Mouse (Mus musculus) hindbrain, embryonic 15.5 days (tissue): ENCODE measurements at regions not wholly inside any gene's neighbourhood (a gene's known extent, or its start where the extent isn't known, plus 50 kb on each side); places are given as distances from the start of the nearest gene placed in this dataset.
A peak's percentile ranks its signal among the peaks of the same experiment; 100 is the strongest.

ENCODE experiments used
- ATAC-seq: fragments of 200-750 bp; cut with Nextera tagmentation; 2 replicates; pipeline ENCODE4 v1.8.0; 2017; ENCODE audit warnings: low read depth, moderate number of reproducible peaks, moderate TSS enrichment; ENCODE audit not compliant: low FRiP score
- H3K27ac ChIP-seq: fragments of 300-500 bp; sonication (generic); replicated peaks from 2 replicates; pipeline ENCODE4 v1.5.1; 2015; ENCODE audit warnings: mild to moderate bottlenecking, inconsistent platforms
- H3K27me3 ChIP-seq: fragments of 300-500 bp; sonication (generic); 2 replicates; pipeline ENCODE4 v1.6.1; 2015; ENCODE audit warnings: control low read depth, inconsistent platforms
- H3K36me3 ChIP-seq: fragments of 300-500 bp; sonication (generic); 2 replicates; pipeline ENCODE4 v1.6.1; 2015; ENCODE audit warnings: control low read depth, inconsistent platforms
- H3K4me1 ChIP-seq: fragments of 300-500 bp; sonication (generic); replicated peaks from 2 replicates; pipeline ENCODE4 v1.6.1; 2015; ENCODE audit warnings: control low read depth, inconsistent platforms
- H3K4me2 ChIP-seq: fragments of 300-500 bp; sonication (generic); 2 replicates; pipeline ENCODE4 v1.6.1; 2015; ENCODE audit warnings: moderate library complexity, mild to moderate bottlenecking, inconsistent platforms
- H3K4me3 ChIP-seq: fragments of 300-500 bp; sonication (generic); 2 replicates; pipeline ENCODE4 v1.5.1; 2015; ENCODE audit warnings: mild to moderate bottlenecking, inconsistent platforms
- H3K9ac ChIP-seq: fragments of 300-500 bp; sonication (generic); 2 replicates; pipeline ENCODE4 v1.6.1; 2015; ENCODE audit warnings: inconsistent platforms
- H3K9me3 ChIP-seq: fragments of 300-500 bp; sonication (generic); 2 replicates; pipeline ENCODE4 v1.6.1; 2016; ENCODE audit warnings: control low read depth, inconsistent platforms
- WGBS: fragments of 180-500 bp; shearing (Covaris S2); methylation state at CpG from one replicate; pipeline ENCODE4 v1.1.7; 2015; 5-methylcytosine and 5-hydroxymethylcytosine counted together

GRCm38 (mm10) chr8:97389651-97390050 is 1501.3 kb upstream of the Got2 start:
- H3K27ac ChIP-seq: no peak overlapping the region
- no peak; the same call in 1 of the 2 replicates for ATAC-seq
- H3K4me2 ChIP-seq: peak overlapping the region; percentile 23; the same call in 1 of the 2 replicates
- H3K27me3 ChIP-seq: no peaks in the 10 kb centered on the region
- H3K4me1 ChIP-seq: 0 out of 2 replicates have a peak, but pooled peaks cover 3% of the 10 kb centered on the region
- no peaks in the 10 kb centered on the region for H3K36me3 ChIP-seq
- no peak overlapping the region for H3K4me3 ChIP-seq
- H3K9me3 ChIP-seq: no peaks in the 10 kb centered on the region
- H3K9ac ChIP-seq: no peak overlapping the region
- WGBS: 5% methylated on average over 7 of the region's 7 CpGs

- H3K4me1 ChIP-seq: 0 out of 2 replicates have a peak, but pooled peaks cover 3% of the 10 kb centered on the region
- ATAC-seq: no peak
These were observed 1500.8 kb upstream of the Got2 start for GRCm38 (mm10) chr8:97389149-97389548.

DNA sequence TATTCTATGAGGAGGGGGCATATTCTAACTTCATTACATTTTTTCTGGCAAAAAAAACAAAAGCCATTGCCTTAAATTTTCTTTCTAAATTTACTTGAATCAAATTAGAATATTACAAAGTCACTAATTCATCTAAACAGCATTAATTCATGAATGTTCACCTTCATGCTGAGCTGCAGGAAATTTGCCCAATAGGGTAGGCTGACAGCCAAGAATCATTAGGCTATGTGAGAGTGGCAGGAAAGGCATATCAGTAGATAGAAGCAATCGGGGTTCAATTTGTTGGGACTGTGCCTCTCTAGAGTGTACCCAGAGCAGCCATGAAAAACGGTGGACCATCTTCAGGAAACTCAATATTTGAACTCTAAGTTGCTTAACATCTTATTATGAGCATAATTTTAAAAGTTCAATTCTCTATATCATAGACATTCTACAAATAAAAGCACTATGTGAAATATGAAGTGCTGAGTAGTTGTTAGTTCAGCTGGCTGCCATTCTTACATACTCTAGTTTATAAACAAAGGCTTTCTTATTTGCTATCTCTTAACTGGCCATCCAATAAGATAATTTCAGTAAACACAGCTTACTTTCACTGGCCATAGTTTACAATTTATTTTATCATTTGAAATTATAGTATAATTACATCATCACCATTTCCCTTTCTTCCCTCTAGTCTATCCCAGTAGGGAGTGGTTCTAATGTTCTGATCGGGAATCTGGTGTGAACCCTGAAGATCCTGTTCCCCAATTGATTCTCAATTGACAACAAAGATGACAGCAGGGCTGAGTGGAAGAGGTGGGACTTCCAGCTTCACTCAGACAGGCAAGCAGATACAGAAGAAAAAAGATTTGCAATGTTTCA is 1486.8 kb upstream of the Got2 start:
- Histone ChIP-seq H3K4me1 (no peaks in the 10 kb centered on the region), H3K9ac (no peak overlapping the region), H3K4me3 (no peak overlapping the region), H3K27ac (no peak overlapping the region), H3K9me3 (no peaks in the 10 kb centered on the region), H3K27me3 (no peaks in the 10 kb centered on the region), H3K36me3 (no peaks in the 10 kb centered on the region), H3K4me2 (no peak overlapping the region)
- 82% methylated on average over 3 of the region's 3 CpGs for WGBS
- ATAC-seq: no peak

More at GRCm38 (mm10) chr8:97389149-97389548, 1500.8 kb upstream of the Got2 start:
- Histone ChIP-seq H3K27ac (no peak overlapping the region), H3K9ac (no peak overlapping the region), H3K9me3 (no peaks in the 10 kb centered on the region), H3K36me3 (no peaks in the 10 kb centered on the region), H3K4me2 (no peak overlapping the region), H3K4me3 (no peak overlapping the region), H3K27me3 (no peaks in the 10 kb centered on the region)
- 21% methylated on average over 2 of the region's 2 CpGs for WGBS

GRCm38 (mm10) chr8:97346630-97347029 is 1458.3 kb upstream of the Got2 start:
- no peak overlapping the region for H3K4me3 ChIP-seq
- WGBS: 85% methylated on average over 6 of the region's 6 CpGs
- H3K36me3 ChIP-seq: no peaks in the 10 kb centered on the region
- H3K27ac ChIP-seq: no peak overlapping the region
- no peak overlapping the region for H3K9ac ChIP-seq
- H3K27me3 ChIP-seq: no peaks in the 10 kb centered on the region
- no peaks in the 10 kb centered on the region for H3K4me1 ChIP-seq
- no peak overlapping the region for H3K4me2 ChIP-seq
- ATAC-seq: no peak
- no peaks in the 10 kb centered on the region for H3K9me3 ChIP-seq

DNA sequence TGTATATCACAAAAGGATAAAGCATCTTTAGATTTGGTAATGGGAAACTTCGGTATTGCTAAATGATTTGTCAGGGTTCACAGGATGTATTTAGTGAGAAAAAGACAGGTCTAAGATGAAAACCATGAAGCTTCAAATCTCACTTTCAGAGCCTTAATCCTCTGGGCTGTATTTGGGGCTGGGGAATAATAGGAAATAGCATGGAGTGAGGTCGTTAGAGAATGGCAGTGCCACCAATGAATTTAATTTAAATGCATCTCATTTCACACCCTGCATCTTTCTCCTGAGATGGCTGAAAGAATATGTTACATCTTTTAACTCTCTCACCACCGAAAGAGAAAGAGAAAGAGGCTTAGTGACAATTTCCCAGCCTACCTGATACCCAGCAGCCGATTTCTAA is 1427.2 kb upstream of the Got2 start:
- WGBS: 56% methylated on average over 4 of the region's 4 CpGs

GRCm38 (mm10) chr8:97308304-97308703 is 1420.0 kb upstream of the Got2 start:
- no peak overlapping the region for H3K4me2 ChIP-seq
- no peak overlapping the region for H3K4me3 ChIP-seq
- no peak for ATAC-seq
- WGBS: 55% methylated on average over 7 of the region's 7 CpGs
- no peaks in the 10 kb centered on the region for H3K9me3 ChIP-seq
- no peaks in the 10 kb centered on the region for H3K4me1 ChIP-seq
- no peaks in the 10 kb centered on the region for H3K36me3 ChIP-seq
- no peaks in the 10 kb centered on the region for H3K27me3 ChIP-seq
- H3K9ac ChIP-seq: no peak overlapping the region
- H3K27ac ChIP-seq: no peak overlapping the region

More for the DNA sequence above, 1427.2 kb upstream of the Got2 start:
- no peak overlapping the region for H3K4me2 ChIP-seq
- no peaks in the 10 kb centered on the region for H3K4me1 ChIP-seq
- H3K27ac ChIP-seq: no peak overlapping the region
- no peak overlapping the region for H3K4me3 ChIP-seq
- no peak for ATAC-seq
- H3K27me3 ChIP-seq: no peaks in the 10 kb centered on the region
- H3K9me3 ChIP-seq: no peaks in the 10 kb centered on the region
- no peak overlapping the region for H3K9ac ChIP-seq
- H3K36me3 ChIP-seq: no peaks in the 10 kb centered on the region

GRCm38 (mm10) chr8:97270582-97270981 is 1382.2 kb upstream of the Got2 start:
- 18% methylated on average over 3 of the region's 3 CpGs for WGBS
- H3K4me1 ChIP-seq: no peaks in the 10 kb centered on the region; the same call in 1 of the 2 replicates
- no peak for ATAC-seq
- H3K27ac ChIP-seq: no peak overlapping the region
- no peaks in the 10 kb centered on the region for H3K36me3 ChIP-seq
- H3K9me3 ChIP-seq: no peaks in the 10 kb centered on the region
- no peak overlapping the region for H3K4me2 ChIP-seq
- no peak overlapping the region for H3K9ac ChIP-seq
- H3K4me3 ChIP-seq: no peak overlapping the region
- H3K27me3 ChIP-seq: no peaks in the 10 kb centered on the region

DNA sequence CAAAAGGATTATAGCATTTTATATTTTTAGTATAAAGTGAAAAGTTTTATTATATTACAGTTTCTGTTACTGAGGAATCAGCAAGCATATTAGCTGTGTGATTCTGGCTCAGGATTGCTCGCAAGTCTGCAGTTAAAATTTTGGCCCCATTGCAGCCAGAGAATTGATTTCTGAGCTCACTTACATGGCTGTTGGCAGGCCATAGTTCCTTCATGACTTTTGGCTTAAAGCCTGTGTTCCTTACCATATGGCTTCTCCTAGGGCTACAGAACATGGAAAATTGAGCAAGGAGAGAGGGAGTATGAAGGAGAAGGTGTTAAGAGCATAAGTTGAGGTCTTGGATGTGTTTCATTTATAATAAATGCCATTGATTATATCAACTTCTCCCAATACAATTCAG is 1372.6 kb upstream of the Got2 start:
- no peak overlapping the region for H3K9ac ChIP-seq
- ATAC-seq: no peak
- no peaks in the 10 kb centered on the region for H3K27me3 ChIP-seq
- H3K4me1 ChIP-seq: no peaks in the 10 kb centered on the region
- no peak overlapping the region for H3K4me2 ChIP-seq
- H3K9me3 ChIP-seq: no peaks in the 10 kb centered on the region
- 64% methylated on average over 1 of the region's 1 CpGs for WGBS
- no peak overlapping the region for H3K4me3 ChIP-seq
- no peak overlapping the region for H3K27ac ChIP-seq
- H3K36me3 ChIP-seq: no peaks in the 10 kb centered on the region

DNA sequence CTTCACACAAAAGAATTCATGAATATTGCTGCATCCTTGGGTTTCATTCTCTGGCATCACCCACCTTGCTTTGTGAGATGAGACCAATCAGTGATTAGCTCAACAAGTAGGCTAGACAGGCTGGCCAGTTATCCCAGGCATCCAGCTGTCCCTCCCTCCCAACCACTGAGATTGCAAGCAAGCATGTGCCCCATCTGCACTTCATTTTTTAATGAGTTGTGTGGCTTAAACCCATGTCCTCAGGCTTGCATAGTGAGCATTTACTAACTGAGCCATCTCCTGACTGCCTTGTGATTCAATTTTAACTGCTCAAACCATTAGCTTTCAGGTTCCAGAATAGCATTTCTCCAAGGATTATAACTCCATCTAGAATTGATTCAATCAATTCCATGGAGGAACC is 1365.8 kb upstream of the Got2 start:
- H3K9me3 ChIP-seq: no peaks in the 10 kb centered on the region
- H3K9ac ChIP-seq: no peak overlapping the region
- no peak overlapping the region for H3K4me3 ChIP-seq
- H3K4me2 ChIP-seq: no peak overlapping the region
- H3K27me3 ChIP-seq: no peaks in the 10 kb centered on the region
- H3K4me1 ChIP-seq: no peaks in the 10 kb centered on the region
- H3K36me3 ChIP-seq: no peaks in the 10 kb centered on the region
- no peak for ATAC-seq
- H3K27ac ChIP-seq: no peak overlapping the region

DNA sequence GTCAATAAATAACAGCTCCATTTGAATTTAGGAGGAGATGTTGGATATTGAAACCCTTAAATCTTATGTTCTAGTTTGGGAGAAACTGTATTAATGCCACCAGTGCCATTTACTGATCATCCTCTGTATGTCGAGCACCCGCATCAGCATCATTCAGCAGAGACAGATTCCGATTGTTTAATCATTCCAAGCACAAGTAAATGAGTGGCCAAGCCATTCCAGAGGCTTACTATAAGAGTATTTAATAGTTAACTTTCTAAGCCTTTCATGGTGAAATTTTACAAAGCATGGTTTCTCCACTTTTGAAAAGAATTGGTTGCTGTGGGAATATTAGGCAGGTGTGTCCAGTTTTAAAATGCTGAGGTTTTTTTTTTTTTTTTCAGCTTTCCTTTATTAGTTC is 1363.9 kb upstream of the Got2 start:
- Histone ChIP-seq H3K9me3 (no peaks in the 10 kb centered on the region), H3K27me3 (no peaks in the 10 kb centered on the region), H3K36me3 (no peaks in the 10 kb centered on the region), H3K4me1 (no peaks in the 10 kb centered on the region), H3K4me2 (no peak overlapping the region), H3K4me3 (no peak overlapping the region), H3K27ac (no peak overlapping the region), H3K9ac (no peak overlapping the region)
- no peak for ATAC-seq
- 65% methylated on average over 3 of the region's 3 CpGs for WGBS

DNA sequence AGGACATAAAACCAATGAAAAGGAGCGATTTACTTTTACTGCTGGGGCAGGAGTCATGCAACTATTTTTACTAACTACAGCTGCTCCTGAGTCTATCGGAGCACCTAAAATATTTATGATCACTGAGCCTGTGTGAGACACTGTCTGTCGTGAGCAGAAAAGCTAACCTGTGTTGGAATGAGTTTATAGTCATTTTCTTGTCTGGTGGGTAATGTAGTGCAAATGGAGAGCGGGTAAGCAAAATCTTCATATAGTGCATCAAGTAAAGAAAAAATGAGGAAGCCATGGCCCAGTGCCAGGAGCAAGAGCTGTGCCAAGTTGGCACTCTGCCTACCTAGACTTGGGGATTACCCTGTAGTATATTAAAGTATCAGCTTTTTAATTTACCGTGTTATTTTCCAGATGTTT is 1363.1 kb upstream of the Got2 start:
- ATAC-seq: no peak; the same call in 1 of the 2 replicates

DNA sequence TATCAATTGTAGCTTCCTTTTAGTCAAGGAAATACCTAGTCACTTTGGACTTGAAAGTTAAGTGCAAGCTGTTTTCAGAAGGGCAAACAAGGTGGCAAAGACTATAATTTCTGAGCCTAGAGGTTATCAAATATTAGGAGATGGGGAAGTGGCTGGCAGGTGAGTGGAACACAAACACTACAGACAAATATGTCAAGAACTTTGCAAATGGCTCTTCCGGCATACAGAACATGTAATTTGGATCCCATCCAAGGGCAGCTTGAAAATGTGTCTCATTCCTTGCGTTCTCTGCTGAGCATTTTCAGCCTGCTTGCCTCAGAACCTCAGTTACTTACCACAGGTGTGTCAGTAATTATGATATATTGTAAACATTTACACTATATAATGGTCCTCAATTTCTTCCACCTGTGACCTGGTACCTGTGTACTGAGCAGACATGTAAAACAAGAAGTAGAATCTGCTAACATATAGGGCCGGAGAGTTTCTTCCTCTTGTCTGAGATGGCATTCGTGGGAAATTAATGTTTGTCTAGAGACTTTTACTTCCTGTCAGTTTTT is 1346.3 kb upstream of the Got2 start:
- no peaks in the 10 kb centered on the region for H3K27me3 ChIP-seq
- ATAC-seq: no peak
- no peak overlapping the region for H3K4me2 ChIP-seq
- H3K9ac ChIP-seq: no peak overlapping the region
- 82% methylated on average over 4 of the region's 4 CpGs for WGBS
- no peak overlapping the region for H3K27ac ChIP-seq
- no peaks in the 10 kb centered on the region for H3K36me3 ChIP-seq
- H3K4me3 ChIP-seq: no peak overlapping the region
- no peaks in the 10 kb centered on the region for H3K4me1 ChIP-seq
- no peaks in the 10 kb centered on the region for H3K9me3 ChIP-seq

More for the DNA sequence above, 1363.1 kb upstream of the Got2 start:
- no peaks in the 10 kb centered on the region for H3K4me1 ChIP-seq
- H3K36me3 ChIP-seq: no peaks in the 10 kb centered on the region
- no peaks in the 10 kb centered on the region for H3K27me3 ChIP-seq
- no peak overlapping the region for H3K4me3 ChIP-seq
- H3K27ac ChIP-seq: no peak overlapping the region
- no peak overlapping the region for H3K9ac ChIP-seq
- no peaks in the 10 kb centered on the region for H3K9me3 ChIP-seq
- 41% methylated on average over 5 of the region's 5 CpGs for WGBS
- no peak overlapping the region for H3K4me2 ChIP-seq
